Mouse (Mus musculus): ENCODE data around the gene Tusc1. TPM values are rescaled to one million over a fixed set of nuclear protein-coding genes. Genes with fewer than 3 reads are reported as not detected.

Tusc1 gene
- 9.4 and 10.1 TPM in 2 replicates for polyA plus RNA-seq (2012; rRNA removed)

DNA sequence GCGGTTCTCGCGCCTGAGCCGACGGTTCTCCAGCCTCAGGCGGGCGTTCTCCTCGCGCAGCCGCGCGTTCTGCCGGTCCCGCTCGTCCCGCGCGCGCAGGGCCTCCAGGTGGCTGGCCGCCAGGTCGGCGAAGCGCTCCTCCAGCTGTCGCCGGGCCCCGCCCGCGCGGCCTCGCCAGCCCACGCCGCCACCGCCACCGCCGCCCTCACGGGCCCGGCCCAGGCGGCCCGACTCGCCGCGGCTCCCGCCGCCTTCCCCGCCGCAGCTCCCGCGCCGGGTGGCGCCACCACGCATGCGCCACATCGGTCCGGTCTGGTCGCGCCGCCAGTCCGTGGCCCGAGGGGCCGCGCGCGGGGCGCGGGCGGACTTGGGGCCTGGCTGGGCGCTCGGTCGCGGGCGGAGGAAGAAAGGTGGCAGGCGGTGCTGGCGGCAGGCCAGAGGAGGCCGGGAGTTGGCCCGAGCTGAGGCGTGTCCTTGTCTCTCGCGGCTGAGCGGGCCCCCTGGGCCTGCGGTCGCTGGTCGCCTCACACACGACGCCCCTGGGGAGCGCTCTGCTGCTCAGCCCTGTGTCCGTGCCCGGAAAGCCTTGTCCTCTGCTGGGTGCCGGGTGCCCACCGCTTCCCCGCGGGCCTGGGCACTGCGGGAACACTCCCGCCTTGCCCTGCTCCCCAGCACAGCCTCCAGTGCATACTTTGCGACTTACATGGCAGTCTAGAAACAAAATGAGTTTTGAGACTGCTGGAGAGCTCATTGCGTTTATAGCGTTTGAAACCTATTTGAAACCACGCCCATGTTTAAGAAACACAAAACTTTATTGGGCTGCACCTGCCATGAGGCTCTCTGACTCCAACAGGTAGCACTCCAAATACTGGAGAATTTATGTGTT is at the start of gene Tusc1:
Tusc1 (minus strand) TSS at position 394 of the 886 bp plus-strand sequence.
- DNase-seq (ENCODE audit: extremely low spot score in 1 of 2, low spot score in 1 of 2) = peak; percentile 18 to 64

- DNase-seq (ENCODE audit: extremely low spot score in 1 of 2, low spot score in 1 of 2) = peak in 1 of 2 experiments; percentile 30
Measured at GRCm38 (mm10) chr4:93352930-93353329, 17.6 kb upstream of the Tusc1 start.

DNA sequence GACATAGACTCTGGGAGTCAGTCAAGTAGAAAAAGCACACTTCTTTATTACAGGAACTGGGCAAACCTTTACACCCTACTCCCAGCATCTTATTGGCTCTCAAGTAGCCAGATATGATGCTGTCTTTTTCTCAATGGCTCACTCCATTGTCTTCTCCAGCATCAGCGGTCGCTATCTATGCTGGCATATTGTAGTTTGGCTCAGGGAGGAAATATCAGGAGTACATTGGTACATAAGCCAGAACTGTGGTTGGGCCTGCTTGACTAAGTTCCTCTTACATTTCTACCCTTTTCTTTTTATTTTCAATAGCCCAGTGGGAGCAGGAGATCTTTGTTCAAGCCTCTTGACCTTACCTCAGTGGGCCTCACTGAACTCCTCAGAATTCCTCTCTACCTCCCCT is 9.0 kb upstream of the Tusc1 start:
- DNase-seq (ENCODE audit: extremely low spot score in 1 of 2, low spot score in 1 of 2) = no peak

DNA sequence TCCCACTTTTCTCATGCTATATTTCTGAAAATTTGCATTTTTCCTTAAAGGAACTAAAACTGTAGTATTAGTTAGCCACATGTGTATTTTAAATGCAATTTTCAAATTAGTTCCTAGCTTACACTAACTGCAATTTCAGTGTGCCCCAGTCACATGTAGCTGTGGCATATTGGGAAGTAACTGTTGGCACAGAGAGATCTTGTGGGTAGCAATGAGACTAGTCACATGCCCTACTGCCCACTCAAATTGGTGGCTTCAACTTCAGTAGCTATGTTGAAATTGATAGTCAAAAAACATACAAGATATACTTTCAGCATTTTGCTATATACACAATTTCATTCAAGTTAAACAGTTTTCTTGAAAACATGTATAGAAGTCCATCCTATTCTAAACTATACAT is 6.3 kb upstream of the Tusc1 start:
- no peak for DNase-seq (ENCODE audit: extremely low spot score in 1 of 2, low spot score in 1 of 2)

GRCm38 (mm10) chr4:93337977-93338376 is 2.7 kb upstream of the Tusc1 start:
- no peak for DNase-seq (ENCODE audit: extremely low spot score in 1 of 2, low spot score in 1 of 2)

DNA sequence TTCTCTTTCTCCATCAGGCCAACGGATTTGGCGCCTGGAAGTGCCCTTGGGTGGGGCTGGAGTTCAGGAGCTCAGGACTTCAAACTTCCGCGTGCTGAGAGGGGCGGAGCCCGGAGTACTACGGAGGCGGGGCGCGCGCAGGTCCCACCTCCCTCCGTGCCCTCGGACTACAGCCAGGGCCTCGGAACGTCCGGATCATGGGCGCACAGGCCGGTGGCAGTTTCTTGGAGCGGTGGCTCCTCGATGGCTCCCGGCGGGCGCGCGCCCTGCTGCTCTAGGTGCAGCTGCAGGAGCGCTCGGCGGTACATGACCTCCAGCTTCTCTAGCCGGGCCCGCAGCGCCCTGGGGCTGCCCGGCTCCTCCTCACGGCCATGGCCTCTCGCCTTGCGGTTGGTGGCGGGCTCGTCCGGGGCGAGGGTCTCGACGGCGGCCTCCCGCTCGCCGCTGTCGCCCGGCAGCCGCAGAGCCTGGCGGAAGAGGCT is 634 bp downstream of the Tusc1 start:
- DNase-seq (ENCODE audit: extremely low spot score in 1 of 2, low spot score in 1 of 2) = peak; percentile 35 to 68

DNA sequence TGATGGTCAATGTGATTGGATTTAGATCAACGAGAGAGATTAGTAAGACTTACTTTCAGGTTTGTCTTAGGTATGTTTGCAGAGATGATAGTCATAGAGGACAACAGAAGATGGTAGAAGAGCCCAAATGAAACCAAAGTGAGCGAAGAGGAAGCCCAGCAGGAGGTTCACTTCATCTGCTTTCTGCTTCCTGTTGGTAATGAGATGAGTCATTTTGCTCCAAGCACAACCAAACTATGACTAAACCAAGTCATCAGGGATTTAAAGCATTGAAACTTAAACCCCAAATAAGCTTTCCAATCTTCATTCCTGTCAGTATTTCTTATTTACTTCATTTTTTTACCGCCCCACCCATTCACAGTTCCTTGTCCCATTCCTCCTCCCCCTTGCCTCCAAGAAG is 27.8 kb downstream of the Tusc1 start:
- DNase-seq (ENCODE audit: extremely low spot score in 1 of 2, low spot score in 1 of 2) = no peak

DNA sequence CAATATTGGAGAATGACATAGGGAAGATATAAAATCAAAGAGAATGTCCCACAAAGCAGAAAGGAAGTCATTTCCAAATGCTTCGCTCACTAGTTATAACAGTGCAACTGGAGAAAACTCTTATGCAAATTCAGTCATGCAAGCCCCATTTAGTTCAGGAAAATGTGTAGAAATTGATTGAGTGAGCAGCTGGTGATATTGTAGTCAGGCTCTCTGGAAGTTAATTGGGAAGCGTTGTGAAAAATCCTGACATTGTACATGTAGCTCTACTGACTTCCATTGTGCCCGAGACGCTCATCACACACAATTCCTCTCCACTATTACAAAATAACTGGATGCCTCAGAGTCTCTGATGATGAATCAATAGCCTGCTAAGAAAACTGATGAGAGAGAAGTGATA is 49.2 kb downstream of the Tusc1 start:
- DNase-seq (ENCODE audit: extremely low spot score in 1 of 2, low spot score in 1 of 2) = peak in 1 of 2 experiments; percentile 3
